Mouse (Mus musculus) lung, adult 2 months (tissue): ENCODE measurements around the gene Prap1. TPM values are rescaled to one million over a fixed set of nuclear protein-coding genes. Genes with fewer than 3 reads are reported as not detected.
A peak's percentile ranks its signal among the peaks of the same experiment; 100 is the strongest.

Source experiments
- DNase-seq: peaks from one replicate; pipeline ENCODE4 v3.0.0; 2022
- H3K4me1 ChIP-seq: fragments of 200-500 bp; 2 replicates; pipeline ENCODE4 v1.6.1; 2011; ENCODE audit warnings: low read length; ENCODE audit not compliant: control insufficient read depth, insufficient read depth
- H3K4me3 ChIP-seq: fragments of 200-500 bp; replicated peaks from 2 replicates; pipeline ENCODE3; 2011; ENCODE audit warnings: low read depth, mild to moderate bottlenecking, control low read depth, low read length; ENCODE audit errors: extremely low read depth
- CTCF ChIP-seq: fragments of 200-500 bp; IDR thresholded peaks from 2 replicates; pipeline ENCODE4 v1.5.1; 2011; ENCODE audit warnings: mild to moderate bottlenecking, low read length, control low read depth; ENCODE audit not compliant: insufficient read depth
- POLR2A ChIP-seq: fragments of 200-500 bp; IDR thresholded peaks from 2 replicates; pipeline ENCODE4 v1.6.1; 2011; ENCODE audit warnings: low read depth, mild to moderate bottlenecking, control low read depth, low read length, borderline replicate concordance; ENCODE audit errors: extremely low read depth
- WGBS: fragments of 180-500 bp; shearing (Covaris S2); methylation state at CpG from one replicate; pipeline ENCODE4 v1.1.7; 2018; 5-methylcytosine and 5-hydroxymethylcytosine counted together
- polyA plus RNA-seq: library from polyadenylated mRNA; depleted of rRNA; stranded (reverse); fragments of >200 nt; gene quantifications from 2 replicates; pipeline ENCODE4 v1.2.3, GENCODE M21; 2012; rRNA removed

Prap1 gene
- polyA plus RNA-seq: not detected in 2 replicates

DNA sequence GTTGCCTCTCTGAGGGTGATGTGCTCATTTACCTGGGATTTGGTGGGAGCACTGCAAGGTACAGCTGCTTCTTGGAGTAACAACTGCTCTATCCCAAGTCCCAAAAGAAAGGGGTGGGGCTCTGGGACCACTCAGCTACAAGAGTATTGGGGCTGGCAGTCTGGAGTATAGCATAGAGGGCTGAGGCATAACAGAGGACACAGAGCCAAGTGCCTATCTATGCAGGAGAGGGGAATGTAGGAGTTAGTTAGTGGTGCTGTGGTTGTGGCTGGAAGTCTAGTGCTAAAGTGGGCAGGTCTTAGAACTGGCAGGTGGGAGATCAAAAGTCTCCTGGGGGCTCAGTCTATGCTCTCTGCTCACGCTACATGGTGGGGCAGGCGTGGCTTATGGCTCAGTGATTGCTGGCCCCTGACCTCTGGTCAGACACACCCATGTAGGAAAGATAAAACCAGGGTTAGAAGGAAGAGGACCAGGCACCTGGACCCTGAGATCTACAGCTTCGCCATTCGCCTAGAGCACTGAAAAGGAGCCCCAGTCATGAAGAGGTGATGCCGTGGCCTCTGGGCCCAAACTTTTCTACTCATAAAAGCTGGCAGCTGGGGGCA, at the start of gene Prap1:
Gene Prap1 (plus strand): TSS at position 472 of the 605 bp plus-strand sequence.
- DNase-seq: no peak
- Histone ChIP-seq H3K4me3 (no peak within 1 kb of the TSS), H3K4me1 (no peaks in the 10 kb centered on the region)
- WGBS: 66% methylated on average over 5 of the region's 5 CpGs
- no peak for TF ChIP-seq CTCF
- no peak for TF ChIP-seq POLR2A

DNA sequence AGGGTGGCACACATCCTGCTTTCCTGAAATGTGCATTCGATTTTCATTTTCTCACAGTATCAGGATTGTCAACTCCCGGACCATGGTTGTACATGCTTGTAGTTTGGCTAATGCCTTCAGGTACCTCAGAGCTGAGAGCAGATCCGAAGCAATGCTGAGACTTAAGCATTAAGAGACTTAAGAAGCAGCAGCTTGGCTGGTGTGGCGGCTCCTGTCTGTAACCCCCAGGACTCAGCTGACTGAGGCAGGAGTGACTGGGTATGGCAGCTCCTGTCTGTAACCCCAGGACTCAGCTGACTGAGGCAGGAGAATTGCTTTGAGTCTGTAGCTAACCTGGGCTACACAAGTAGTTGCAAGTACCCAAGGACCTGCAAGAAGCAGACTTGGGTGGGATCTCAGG, 47.6 kb upstream of the Prap1 start:
- 73% methylated on average over 4 of the region's 4 CpGs for WGBS
- Histone ChIP-seq H3K4me1 (peaks cover 3% of the 10 kb centered on the region; the same call in 1 of the 2 replicates), H3K4me3 (no peak overlapping the region)
- DNase-seq: no peak
- TF ChIP-seq POLR2A (no peak), CTCF (no peak)

DNA sequence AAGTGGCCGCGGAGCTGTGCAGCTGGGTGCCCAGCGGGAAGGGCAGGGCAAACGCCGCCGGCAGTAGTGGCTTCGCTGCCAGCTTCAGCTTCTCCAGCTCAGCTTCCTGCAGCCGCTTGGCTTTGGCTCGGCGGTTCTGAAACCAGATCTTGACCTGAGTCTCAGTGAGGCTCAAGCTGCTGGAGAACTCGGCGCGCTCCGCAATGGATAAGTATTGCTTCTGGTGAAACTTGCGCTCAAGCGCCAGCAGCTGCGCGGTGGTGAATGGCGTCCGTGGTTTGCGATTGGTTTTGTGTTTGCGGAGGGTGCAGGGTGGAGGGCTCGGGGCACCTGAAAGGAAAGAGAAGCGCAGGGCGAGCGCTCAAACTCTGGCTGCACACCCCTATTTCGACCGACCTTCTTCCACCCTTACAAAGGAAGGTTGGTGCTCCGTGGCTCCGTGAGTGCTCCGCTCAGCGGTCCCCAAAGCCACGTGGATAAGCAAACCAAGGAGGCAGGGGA, 45.3 kb upstream of the Prap1 start:
- no peak for DNase-seq
- WGBS: 1% methylated on average over 33 of the region's 33 CpGs
- Histone ChIP-seq H3K4me1 (peaks cover 3% of the 10 kb centered on the region; the same call in 1 of the 2 replicates), H3K4me3 (peak overlapping the region; percentile 1)
- TF ChIP-seq CTCF (no peak), POLR2A (no peak)

DNA sequence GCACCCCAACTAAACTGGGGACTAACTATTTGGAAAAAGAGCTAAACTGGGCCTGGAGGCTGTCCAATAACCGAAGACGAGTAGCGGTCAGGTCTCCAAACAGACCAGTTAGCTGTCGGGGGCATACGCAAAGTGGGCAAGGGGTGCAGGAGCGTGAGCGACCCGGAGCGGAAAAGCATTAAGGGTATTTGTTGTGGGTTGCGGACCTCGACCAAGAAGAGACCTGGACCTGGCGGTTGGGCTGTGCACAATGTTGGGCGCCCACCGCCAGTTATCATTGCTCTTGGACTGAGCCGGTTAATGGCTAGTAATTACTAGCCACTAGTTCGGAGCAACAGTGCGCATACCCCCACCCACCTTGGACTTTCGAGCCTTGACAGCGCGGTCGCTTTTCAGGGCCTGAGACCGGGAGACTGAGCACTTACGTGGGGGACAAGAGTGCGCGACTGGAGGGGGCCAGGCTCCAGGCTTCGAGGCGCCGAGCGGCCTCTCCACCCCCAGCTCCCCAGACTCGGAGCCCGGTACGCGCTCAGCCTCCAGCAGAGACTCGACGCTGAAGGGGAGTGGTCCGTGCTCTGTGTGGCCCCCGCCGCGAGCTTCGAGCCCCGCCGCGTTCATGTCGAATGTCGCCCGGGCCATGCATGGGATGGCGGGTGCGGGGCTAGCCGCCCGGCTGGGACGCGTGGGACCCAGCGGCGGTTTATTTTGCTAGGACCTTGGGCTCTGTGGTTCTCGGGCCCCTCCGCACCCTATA, 44.7 kb upstream of the Prap1 start, which contains the start of gene Msx3:
Gene Msx3 (minus strand): TSS at position 729 of the 754 bp plus-strand sequence.
- no peak for TF ChIP-seq POLR2A
- no peak for TF ChIP-seq CTCF
- H3K4me3 ChIP-seq: peak within 1 kb of the TSS; percentile 51
- H3K4me1 ChIP-seq: peaks cover 3% of the 10 kb centered on the region; the same call in 1 of the 2 replicates
- DNase-seq: no peak
- 1% methylated on average over 56 of the region's 56 CpGs for WGBS

DNA sequence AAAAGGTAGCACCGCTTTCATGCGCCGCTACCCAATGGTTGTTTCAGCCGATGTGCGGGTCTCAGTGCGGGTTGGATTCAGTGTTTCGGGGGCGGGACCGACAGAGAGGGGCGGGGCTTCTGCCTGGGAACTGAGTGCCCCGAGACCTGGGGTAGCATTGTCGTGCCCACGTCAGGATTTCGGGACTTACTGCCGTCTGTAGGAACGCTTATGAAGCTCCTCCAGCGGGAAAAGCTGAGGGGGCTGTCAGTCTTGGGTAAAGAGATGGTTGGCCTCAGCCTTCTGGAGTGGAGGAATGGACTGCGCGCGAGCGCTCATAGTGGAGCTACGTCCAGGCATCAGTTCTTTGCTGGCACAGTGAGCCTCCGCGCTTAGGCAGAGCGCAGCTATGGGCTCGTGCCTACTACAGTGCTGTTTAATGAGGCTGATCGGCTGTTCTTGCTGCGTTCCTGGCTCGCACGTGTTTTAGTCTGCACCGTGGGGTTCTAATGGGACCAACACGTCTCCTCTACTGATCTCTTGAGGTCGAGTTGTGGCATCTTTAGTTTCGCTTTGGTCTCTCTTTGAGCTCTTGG, 44.0 kb upstream of the Prap1 start:
- 1% methylated on average over 34 of the region's 34 CpGs for WGBS
- Histone ChIP-seq H3K4me3 (peak overlapping the region; percentile 51), H3K4me1 (peaks cover 3% of the 10 kb centered on the region; the same call in 1 of the 2 replicates)
- DNase-seq: peak; percentile 26
- no peak for TF ChIP-seq POLR2A
- TF ChIP-seq CTCF: no peak

DNA sequence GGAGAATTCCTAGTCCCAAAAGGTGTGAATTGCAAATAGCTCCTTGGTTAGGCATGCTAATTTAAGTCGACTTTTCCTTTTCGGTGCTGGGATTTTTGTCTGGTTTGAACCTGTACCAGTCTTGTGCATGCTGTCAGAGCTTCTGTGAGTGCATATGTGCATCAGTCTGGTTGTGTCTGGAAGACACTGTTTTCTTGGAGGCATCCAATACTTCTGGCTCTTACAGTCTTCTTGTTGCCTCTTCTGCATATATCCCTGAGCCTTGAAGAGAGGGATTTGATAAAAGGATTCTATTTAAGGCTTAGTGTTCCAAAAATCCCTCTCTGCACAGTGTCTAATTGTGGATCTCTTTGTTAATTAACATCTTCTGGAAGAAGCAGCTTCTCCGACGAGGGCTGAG, 39.1 kb upstream of the Prap1 start:
- 68% methylated on average over 4 of the region's 4 CpGs for WGBS
- no peak overlapping the region for H3K4me3 ChIP-seq
- no peak for TF ChIP-seq POLR2A
- no peak for TF ChIP-seq CTCF
- DNase-seq: no peak
- H3K4me1 ChIP-seq: no peaks in the 10 kb centered on the region

DNA sequence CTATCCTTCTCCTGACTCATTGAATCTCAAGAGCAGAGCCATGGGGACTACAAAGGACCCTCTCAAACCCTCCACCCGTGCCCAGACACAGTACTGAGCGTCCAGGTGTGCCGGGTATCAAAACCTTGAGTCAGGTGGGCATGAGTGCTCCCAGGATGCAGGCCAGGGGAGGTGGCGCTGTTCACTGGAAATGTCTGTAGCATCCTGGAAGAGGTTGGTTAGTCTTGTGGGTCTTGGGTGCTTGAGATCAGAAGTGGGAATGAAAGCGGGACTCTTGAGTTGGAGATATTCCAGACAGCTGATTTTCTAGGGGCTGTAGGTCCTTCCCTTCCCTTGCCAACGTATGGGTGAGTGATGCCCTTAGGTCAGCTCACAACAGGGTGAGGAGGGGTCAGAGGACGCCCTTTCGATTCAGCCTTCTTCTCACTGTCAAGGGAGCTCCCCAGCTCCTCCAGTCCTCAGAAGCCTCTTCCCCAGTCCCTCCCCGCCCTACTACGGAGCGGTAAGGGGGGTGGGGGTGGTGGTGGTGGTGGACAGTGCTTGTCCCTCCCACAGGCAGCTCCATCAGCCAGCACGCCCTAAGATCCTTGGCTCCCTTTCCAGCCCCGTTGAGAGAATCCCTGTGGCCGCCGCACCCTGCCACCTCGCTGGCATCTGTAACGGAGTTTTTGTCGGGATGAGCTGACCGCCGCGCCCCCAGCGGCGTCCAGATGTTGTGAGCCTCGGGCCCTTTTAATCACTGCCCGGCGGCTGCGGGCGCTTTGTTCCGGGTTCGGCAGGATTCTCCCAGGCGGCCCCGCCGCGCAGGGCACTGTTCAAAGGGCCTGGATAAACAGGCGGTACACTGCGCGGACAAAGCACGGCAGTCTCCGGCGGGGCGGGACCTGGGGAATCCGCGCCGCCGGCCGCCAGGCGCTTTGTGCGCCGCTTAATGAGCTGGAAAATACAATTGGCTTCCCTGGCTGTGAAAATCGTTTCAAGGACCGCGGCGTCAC, 35.5 kb upstream of the Prap1 start:
- WGBS: 4% methylated on average over 53 of the region's 53 CpGs
- TF ChIP-seq CTCF (no peak), POLR2A (no peak)
- no peak overlapping the region for H3K4me3 ChIP-seq
- DNase-seq: no peak
- H3K4me1 ChIP-seq: no peaks in the 10 kb centered on the region

DNA sequence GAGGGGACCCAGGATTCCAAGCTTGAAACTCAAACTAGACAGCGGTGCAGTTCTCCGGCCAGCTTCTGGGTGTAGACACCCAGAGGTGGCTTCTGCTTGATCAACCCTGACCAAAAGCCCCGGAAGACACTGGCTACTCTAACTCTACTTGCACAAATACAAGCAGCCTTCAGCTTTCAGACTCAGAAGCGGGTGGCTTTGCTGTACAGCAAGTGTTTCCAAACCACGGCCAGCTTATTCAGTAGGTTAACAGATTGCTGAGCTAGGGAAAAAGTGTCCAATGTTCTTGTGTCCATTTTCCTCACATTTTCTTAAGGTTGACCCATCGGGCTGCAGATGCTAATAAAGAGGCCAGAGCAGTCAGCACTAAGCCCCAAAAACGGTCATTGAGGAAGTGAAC, 34.7 kb upstream of the Prap1 start:
- 30% methylated on average over 7 of the region's 7 CpGs for WGBS
- no peak for TF ChIP-seq CTCF
- TF ChIP-seq POLR2A: no peak
- Histone ChIP-seq H3K4me3 (no peak overlapping the region), H3K4me1 (no peaks in the 10 kb centered on the region)
- no peak for DNase-seq
